Mouse (Mus musculus) midbrain, embryonic 14.5 days (tissue): ENCODE data around the gene Dpp4. TPM values are rescaled to one million over a fixed set of nuclear protein-coding genes. Genes with fewer than 3 reads are reported as not detected.

Experiments used
- polyA plus RNA-seq: library from polyadenylated mRNA; unstranded; fragments of >200 nt; fragmentation: Nextera tagmentation; extraction: Ambion mirVana; gene quantifications from 2 replicates; pipeline ENCODE4 v1.2.1, GENCODE M21; 2014

Gene Dpp4
- polyA plus RNA-seq, 1 experiment from 2014 or later, result 1.5 TPM

Other genes with a start within 250 kb of the Dpp4 start
- gene Gcg, start 71.4 kb upstream of the Dpp4 start, polyA plus RNA-seq, result 0.79 and 1.3 TPM in 2 replicates
- 0.13 and 0.96 TPM in 2 replicates for gene Fap, start 161.8 kb upstream of the Dpp4 start, polyA plus RNA-seq
- 0.61 and 2.1 TPM in 2 replicates for gene Ifih1, start 234.0 kb upstream of the Dpp4 start, polyA plus RNA-seq